Mouse (Mus musculus): ENCODE measurements around the gene Hyal3. TPM values are rescaled to one million over a fixed set of nuclear protein-coding genes. Genes with fewer than 3 reads are reported as not detected.
A peak's percentile ranks its signal among the peaks of the same experiment; 100 is the strongest.

Hyal3 gene
- polyA plus RNA-seq, 1 experiment: 0.54 TPM

DNA sequence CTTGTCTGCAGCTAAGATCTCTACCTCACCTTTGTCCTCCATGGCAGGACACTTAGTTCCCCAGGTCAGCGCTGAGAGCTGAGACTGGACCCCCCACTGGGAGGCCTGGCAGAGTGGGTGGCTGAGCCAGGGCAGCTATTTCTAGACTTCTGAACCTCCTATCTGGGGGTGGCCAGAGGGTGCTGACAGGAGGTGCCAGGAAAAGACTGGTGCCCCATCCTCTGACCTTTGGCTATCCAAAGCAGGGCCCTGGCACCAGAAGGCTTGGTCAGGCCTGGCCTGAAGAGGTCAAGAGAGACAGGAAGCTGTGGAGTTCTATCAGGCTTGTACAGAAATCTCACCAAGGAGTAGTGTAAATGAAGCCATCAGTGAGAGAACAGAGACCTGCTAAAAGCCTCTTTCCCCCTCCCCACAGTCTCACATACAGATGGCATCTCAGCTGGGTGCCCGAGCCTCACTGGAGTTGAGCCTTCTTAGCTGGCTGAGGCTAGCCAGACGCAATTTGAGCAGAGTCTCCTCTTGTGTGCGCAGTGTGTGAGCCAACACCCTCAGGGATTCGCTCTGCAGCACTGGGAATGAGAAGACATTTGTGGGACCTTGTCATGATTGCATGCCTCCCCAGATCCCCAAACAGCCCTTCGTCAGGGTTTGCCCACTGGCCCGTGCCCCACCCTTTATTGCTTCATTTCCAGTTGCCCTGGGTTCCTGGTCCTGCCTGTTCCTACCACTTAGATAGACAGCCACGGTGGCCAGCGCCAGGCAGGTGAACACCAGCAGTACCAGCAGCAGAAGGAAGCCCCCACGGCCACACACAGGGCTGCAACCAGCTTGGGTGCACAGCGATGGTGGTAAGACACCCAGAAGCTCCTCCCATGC, 12.7 kb downstream of the Hyal3 start:
- DNase-seq (ENCODE audit: low read depth in 1 of 2, low spot score in 2 of 2): no peak
- peaks cover 27% of the 10 kb centered on the region for H3K36me3 ChIP-seq (ENCODE audit: control insufficient read depth, insufficient read depth, low read length)
- H3K27me3 ChIP-seq (ENCODE audit: control insufficient read depth, insufficient read depth, low read length): no peaks in the 10 kb centered on the region
- WGBS: 88% methylated on average over 11 of the region's 11 CpGs
- H3K4me1 ChIP-seq (ENCODE audit: control insufficient read depth, insufficient read depth, insufficient read length): no peaks in the 10 kb centered on the region; the same call in 1 of the 2 replicates
- TF ChIP-seq POLR2A (IDR thresholded peaks at IDR 0.05; ENCODE audit: low read depth, low read length) (no peak), CTCF (IDR thresholded peaks at IDR 0.05; ENCODE audit: extremely low read depth, insufficient read depth, insufficient read length, insufficient replicate concordance) (no peak)
- no peak overlapping the region for H3K4me3 ChIP-seq (ENCODE audit: extremely low read depth, insufficient read depth, insufficient read length)
- peak overlapping the region; percentile 9; the same call in 1 of the 2 replicates for H3K27ac ChIP-seq (ENCODE audit: insufficient read depth, low read length)

DNA sequence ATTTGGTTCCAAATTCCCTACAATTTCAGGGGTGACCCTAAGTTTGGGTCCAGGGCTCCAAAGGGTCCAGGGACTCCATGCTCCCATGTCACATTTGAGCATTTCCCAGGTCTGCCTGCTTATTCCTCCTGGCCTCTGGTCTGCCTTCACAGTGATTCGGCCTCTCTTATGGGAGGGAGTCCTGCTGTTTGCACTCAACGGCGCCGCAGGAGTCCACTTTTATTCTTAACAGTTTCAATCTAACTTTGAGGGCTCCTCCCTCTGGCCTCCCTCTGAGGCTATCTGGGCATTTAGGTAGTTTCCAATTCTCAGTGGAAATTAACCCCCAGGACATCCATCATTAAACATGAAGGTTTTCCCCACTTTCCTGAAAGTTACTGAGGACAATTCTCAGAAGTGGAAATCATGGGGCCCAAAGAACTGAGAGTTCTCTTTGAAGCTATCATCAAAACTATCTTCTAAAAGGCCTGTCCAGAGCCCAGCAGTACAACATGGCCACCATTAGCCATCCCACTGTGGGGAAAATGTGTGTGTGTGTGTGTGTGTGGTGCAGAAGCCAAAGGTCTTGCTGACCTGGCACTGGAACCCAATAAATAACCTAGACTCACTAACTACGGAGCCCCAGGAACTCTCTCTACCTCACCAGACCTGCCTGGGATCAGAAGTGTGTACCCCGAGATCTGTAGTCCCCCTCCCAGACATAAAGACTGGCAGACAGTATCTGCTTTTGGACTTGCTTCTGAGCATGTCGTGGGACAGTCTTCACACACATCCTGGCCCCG, 13.9 kb downstream of the Hyal3 start:
- 91% methylated on average over 8 of the region's 8 CpGs for WGBS
- Histone ChIP-seq H3K27ac (ENCODE audit: insufficient read depth, low read length) (no peak overlapping the region), H3K4me1 (ENCODE audit: control insufficient read depth, insufficient read depth, insufficient read length) (no peaks in the 10 kb centered on the region), H3K36me3 (ENCODE audit: control insufficient read depth, insufficient read depth, low read length) (peaks cover 27% of the 10 kb centered on the region), H3K27me3 (ENCODE audit: control insufficient read depth, insufficient read depth, low read length) (no peaks in the 10 kb centered on the region), H3K4me3 (ENCODE audit: extremely low read depth, insufficient read depth, insufficient read length) (no peak overlapping the region)
- TF ChIP-seq CTCF (IDR thresholded peaks at IDR 0.05; ENCODE audit: extremely low read depth, insufficient read depth, insufficient read length, insufficient replicate concordance) (no peak), POLR2A (IDR thresholded peaks at IDR 0.05; ENCODE audit: low read depth, low read length) (no peak)
- DNase-seq (ENCODE audit: low read depth in 1 of 2, low spot score in 2 of 2): no peak

DNA sequence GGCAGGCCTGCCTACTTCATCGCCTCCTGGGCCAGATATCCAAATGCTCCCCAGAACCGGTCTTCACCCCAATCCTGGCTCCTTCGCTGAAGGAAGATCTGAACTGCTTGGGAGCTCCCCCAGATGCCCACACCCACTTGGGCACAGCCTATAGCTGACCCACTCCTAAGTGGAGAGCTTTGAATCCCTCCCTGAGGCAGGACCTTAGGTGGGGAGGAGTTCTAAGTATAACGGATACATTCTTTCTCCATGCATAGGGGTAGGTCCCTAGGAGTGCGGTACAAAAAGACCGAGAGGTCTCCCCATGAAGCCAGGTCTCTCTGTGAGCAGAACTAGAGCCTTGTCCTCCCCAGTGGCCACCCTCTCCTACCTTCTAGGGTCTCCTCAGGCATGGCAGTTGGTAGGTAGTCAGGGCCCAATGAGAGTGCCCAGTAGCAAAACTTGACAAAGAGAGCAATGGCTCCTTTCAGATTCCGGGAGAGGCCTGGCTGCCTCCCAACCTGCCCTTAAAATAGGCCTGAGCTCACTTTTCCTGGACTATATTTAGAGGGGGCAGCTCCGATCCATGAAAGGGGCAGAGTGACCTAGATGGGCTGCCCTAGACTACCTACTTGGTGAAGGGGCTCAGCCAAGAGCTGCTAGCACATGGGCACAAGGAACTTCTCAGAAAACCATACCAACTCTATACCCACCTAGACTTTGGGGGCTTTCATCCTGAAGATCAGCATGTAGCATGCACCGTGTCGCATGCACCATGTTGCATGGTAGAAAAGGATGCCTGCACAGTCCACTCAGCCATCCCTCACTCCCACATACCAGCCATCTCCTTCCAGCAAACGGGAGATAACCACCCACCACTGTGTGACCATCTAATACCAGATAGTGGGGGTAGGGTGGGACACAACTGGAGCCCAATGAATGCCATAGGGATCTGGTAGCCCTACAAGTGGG, 16.3 kb downstream of the Hyal3 start:
- DNase-seq (ENCODE audit: low read depth in 1 of 2, low spot score in 2 of 2): no peak
- Histone ChIP-seq H3K4me1 (ENCODE audit: control insufficient read depth, insufficient read depth, insufficient read length) (peaks cover 7% of the 10 kb centered on the region; the same call in 1 of the 2 replicates), H3K36me3 (ENCODE audit: control insufficient read depth, insufficient read depth, low read length) (peaks cover 8% of the 10 kb centered on the region), H3K27me3 (ENCODE audit: control insufficient read depth, insufficient read depth, low read length) (no peaks in the 10 kb centered on the region), H3K27ac (ENCODE audit: insufficient read depth, low read length) (no peak overlapping the region), H3K4me3 (ENCODE audit: extremely low read depth, insufficient read depth, insufficient read length) (no peak overlapping the region)
- 90% methylated on average over 11 of the region's 11 CpGs for WGBS
- no peak for TF ChIP-seq POLR2A (IDR thresholded peaks at IDR 0.05; ENCODE audit: low read depth, low read length)
- no peak for TF ChIP-seq CTCF (IDR thresholded peaks at IDR 0.05; ENCODE audit: extremely low read depth, insufficient read depth, insufficient read length, insufficient replicate concordance)

DNA sequence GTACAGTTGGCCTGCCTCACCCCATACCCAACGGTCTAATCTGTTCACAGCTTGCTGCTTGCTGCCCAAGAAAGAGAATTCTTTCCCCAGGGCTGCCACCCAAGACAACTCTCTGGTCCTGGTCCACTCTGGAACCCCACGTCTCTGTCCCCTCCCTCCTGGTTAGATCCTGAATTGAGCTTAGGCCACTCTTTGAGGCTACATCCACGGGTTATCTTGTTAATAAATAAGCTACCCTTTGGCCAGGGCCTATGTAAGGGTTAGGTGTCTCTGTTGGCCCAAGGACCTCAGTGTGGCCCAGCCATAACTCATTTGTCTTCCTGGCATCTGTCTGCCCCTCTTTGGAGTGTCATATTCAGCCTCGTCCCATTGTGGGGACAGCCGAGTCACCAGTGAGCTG, 17.8 kb downstream of the Hyal3 start:
- DNase-seq (ENCODE audit: low read depth in 1 of 2, low spot score in 2 of 2): no peak
- 82% methylated on average over 5 of the region's 5 CpGs for whole genome bisulfite sequencing
- H3K4me3 ChIP-seq (ENCODE audit: extremely low read depth, insufficient read depth, insufficient read length): no peak overlapping the region
- no peaks in the 10 kb centered on the region; the same call in 1 of the 2 replicates for H3K36me3 ChIP-seq (ENCODE audit: control insufficient read depth, insufficient read depth, low read length)
- H3K27ac ChIP-seq (ENCODE audit: insufficient read depth, low read length): no peak overlapping the region
- H3K4me1 ChIP-seq (ENCODE audit: control insufficient read depth, insufficient read depth, insufficient read length): peaks cover 20% of the 10 kb centered on the region; the same call in 1 of the 2 replicates
- no peak for TF ChIP-seq CTCF (IDR thresholded peaks at IDR 0.05; ENCODE audit: extremely low read depth, insufficient read depth, insufficient read length, insufficient replicate concordance)
- no peak for TF ChIP-seq POLR2A (IDR thresholded peaks at IDR 0.05; ENCODE audit: low read depth, low read length)
- no peaks in the 10 kb centered on the region for H3K27me3 ChIP-seq (ENCODE audit: control insufficient read depth, insufficient read depth, low read length)

DNA sequence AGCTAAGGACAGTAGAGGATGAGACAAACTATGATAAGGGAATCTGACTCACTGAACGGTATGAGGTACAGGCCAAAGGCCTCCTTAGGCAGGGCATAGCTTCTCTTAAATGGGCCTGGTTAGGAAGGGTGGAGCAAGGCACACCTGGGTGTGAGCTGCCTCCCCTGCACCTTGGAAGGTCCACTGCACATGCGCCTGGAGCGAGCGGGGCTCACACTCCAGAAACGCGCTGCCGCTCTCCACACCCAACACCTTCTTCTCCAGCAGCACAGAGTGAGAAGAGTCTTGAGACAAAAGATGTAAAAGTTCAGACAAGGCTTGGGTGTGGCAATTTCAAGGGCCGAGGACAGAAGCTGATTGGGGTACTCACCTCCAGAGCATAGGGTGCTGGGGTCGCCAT, 18.8 kb downstream of the Hyal3 start:
- Histone ChIP-seq H3K4me1 (ENCODE audit: control insufficient read depth, insufficient read depth, insufficient read length) (peaks cover 24% of the 10 kb centered on the region; the same call in 1 of the 2 replicates), H3K4me3 (ENCODE audit: extremely low read depth, insufficient read depth, insufficient read length) (no peak overlapping the region), H3K27ac (ENCODE audit: insufficient read depth, low read length) (no peak overlapping the region), H3K27me3 (ENCODE audit: control insufficient read depth, insufficient read depth, low read length) (no peaks in the 10 kb centered on the region), H3K36me3 (ENCODE audit: control insufficient read depth, insufficient read depth, low read length) (no peaks in the 10 kb centered on the region)
- TF ChIP-seq POLR2A (IDR thresholded peaks at IDR 0.05; ENCODE audit: low read depth, low read length) (no peak), CTCF (IDR thresholded peaks at IDR 0.05; ENCODE audit: extremely low read depth, insufficient read depth, insufficient read length, insufficient replicate concordance) (no peak)
- WGBS: 88% methylated on average over 9 of the region's 9 CpGs
- DNase-seq (ENCODE audit: low read depth in 1 of 2, low spot score in 2 of 2): no peak

DNA sequence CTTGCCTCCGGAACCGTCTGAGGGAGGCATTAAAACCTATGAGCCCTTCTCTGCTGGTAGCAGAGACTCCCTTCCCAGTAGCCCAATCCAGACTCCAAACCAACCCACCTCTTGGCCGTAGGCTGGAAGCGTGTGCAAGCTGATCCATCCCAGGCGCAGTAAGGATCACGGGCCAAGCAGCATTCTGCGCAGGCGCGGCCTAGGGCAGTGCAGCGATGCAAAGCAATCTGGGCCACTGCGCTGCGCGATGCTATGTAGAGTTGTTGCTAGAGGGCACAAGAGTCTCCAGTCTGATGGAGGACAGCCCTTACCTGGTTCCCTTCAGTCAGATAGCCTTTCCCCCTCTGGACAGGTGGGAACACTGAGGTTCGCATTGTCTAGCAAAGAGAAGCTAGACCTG, 19.2 kb downstream of the Hyal3 start:
- Histone ChIP-seq H3K4me1 (ENCODE audit: control insufficient read depth, insufficient read depth, insufficient read length) (peaks cover 24% of the 10 kb centered on the region), H3K27me3 (ENCODE audit: control insufficient read depth, insufficient read depth, low read length) (no peaks in the 10 kb centered on the region), H3K27ac (ENCODE audit: insufficient read depth, low read length) (no peak overlapping the region), H3K36me3 (ENCODE audit: control insufficient read depth, insufficient read depth, low read length) (no peaks in the 10 kb centered on the region), H3K4me3 (ENCODE audit: extremely low read depth, insufficient read depth, insufficient read length) (no peak overlapping the region)
- no peak for DNase-seq (ENCODE audit: low read depth in 1 of 2, low spot score in 2 of 2)
- no peak for TF ChIP-seq POLR2A (IDR thresholded peaks at IDR 0.05; ENCODE audit: low read depth, low read length)
- TF ChIP-seq CTCF (IDR thresholded peaks at IDR 0.05; ENCODE audit: extremely low read depth, insufficient read depth, insufficient read length, insufficient replicate concordance): no peak
- 89% methylated on average over 14 of the region's 14 CpGs for WGBS

All from spleen, adult 2 months (tissue).